Mouse (Mus musculus) common myeloid progenitor, adult 5-6 weeks (primary cell): ENCODE measurements around the gene Cox7a2l. TPM values are rescaled to one million over a fixed set of nuclear protein-coding genes. Genes with fewer than 3 reads are reported as not detected.

Source experiments
- ATAC-seq: replicated peaks from 2 replicates; pipeline ENCODE4 v1.8.0; 2016; ENCODE audit warnings: low read depth, mild to moderate bottlenecking, moderate TSS enrichment, inconsistent platforms; ENCODE audit not compliant: poor library complexity, severe bottlenecking
- total RNA-seq: library from RNA; stranded (forward); fragments of 200-1000, 187-1606 nt; gene quantifications from 2 replicates; pipeline ENCODE4 v1.2.3, GENCODE M21; 2017

The Cox7a2l gene
- total RNA-seq, 1 experiment from 2014 or later, result 267 TPM

GRCm38 (mm10) chr17:83465969-83466368, 51.2 kb downstream of the Cox7a2l start:
- ATAC-seq, result no peak

- ATAC-seq, result peak; percentile 42
Measured at GRCm38 (mm10) chr17:83457271-83457670, 59.9 kb downstream of the Cox7a2l start.

GRCm38 (mm10) chr17:83453587-83453986, 63.5 kb downstream of the Cox7a2l start:
- ATAC-seq, result no peak

- no peak for ATAC-seq
Measured at GRCm38 (mm10) chr17:83452451-83452850, 64.7 kb downstream of the Cox7a2l start.

Other genes starting within 250 kb of the Cox7a2l start
- gene Eml4, start 166.4 kb downstream of the Cox7a2l start, total RNA-seq, result 66.6 and 76.2 TPM in 2 replicates
- 0.14 and 1.5 TPM in 2 replicates for gene Kcng3, start 114.6 kb upstream of the Cox7a2l start, total RNA-seq
- gene Mta3, start 188.8 kb upstream of the Cox7a2l start, total RNA-seq, result 59.5 and 75.8 TPM in 2 replicates